Mouse (Mus musculus) liver, embryonic 11.5 days (tissue): ENCODE data around the gene Cyyr1. TPM values are rescaled to one million over a fixed set of nuclear protein-coding genes. Genes with fewer than 3 reads are reported as not detected.

Experiments used
- ATAC-seq: fragments of 200-750 bp; cut with Nextera tagmentation; replicated peaks from 2 replicates; pipeline ENCODE4 v1.8.0; 2017; ENCODE audit warnings: moderate number of reproducible peaks, mild to moderate bottlenecking, moderate TSS enrichment, moderate library complexity; ENCODE audit not compliant: low FRiP score
- DNase-seq: peaks from one replicate; pipeline ENCODE4 v3.0.0-alpha.2; 2017; ENCODE audit warnings: low spot score
- H3K27ac ChIP-seq: fragments of 300-500 bp; sonication (generic); 2 replicates; pipeline ENCODE4 v1.5.1; 2014; ENCODE audit warnings: mild to moderate bottlenecking, low read depth, low read length, control low read depth
- H3K27me3 ChIP-seq: fragments of 300-500 bp; sonication (generic); replicated peaks from 2 replicates; pipeline ENCODE4 v1.6.1; 2014; ENCODE audit warnings: low read length, mixed read lengths; ENCODE audit not compliant: control insufficient read depth, insufficient read depth
- H3K36me3 ChIP-seq: fragments of 300-500 bp; sonication (generic); 2 replicates; pipeline ENCODE4 v1.6.1; 2014; ENCODE audit warnings: mild to moderate bottlenecking, low read length, moderate library complexity, mixed read lengths; ENCODE audit not compliant: control insufficient read depth, insufficient read depth
- H3K4me1 ChIP-seq: fragments of 300-500 bp; sonication (generic); replicated peaks from 2 replicates; pipeline ENCODE4 v1.6.1; 2014; ENCODE audit warnings: low read length, mixed read lengths; ENCODE audit not compliant: control insufficient read depth, insufficient read depth
- H3K4me2 ChIP-seq: fragments of 300-500 bp; sonication (generic); 2 replicates; pipeline ENCODE4 v1.6.1; 2014; ENCODE audit warnings: mild to moderate bottlenecking, control low read depth, moderate library complexity
- H3K4me3 ChIP-seq: fragments of 300-500 bp; sonication (generic); 2 replicates; pipeline ENCODE4 v1.5.1; 2014; ENCODE audit warnings: low read depth, low read length, control low read depth
- H3K9ac ChIP-seq: fragments of 300-500 bp; sonication (generic); 2 replicates; pipeline ENCODE4 v1.6.1; 2014; ENCODE audit warnings: low read depth, low read length, control low read depth
- H3K9me3 ChIP-seq: fragments of 300-500 bp; sonication (generic); 2 replicates; pipeline ENCODE4 v1.6.1; 2016; ENCODE audit warnings: low read length, inconsistent platforms, mixed read lengths; ENCODE audit not compliant: control insufficient read depth
- WGBS: fragments of 180-500 bp; shearing (Covaris S2); extraction: QIAGEN DNeasy Blood & Tissue Kit; methylation state at CpG from one replicate; pipeline ENCODE4 v1.1.7; 2014; 5-methylcytosine and 5-hydroxymethylcytosine counted together
- polyA plus RNA-seq: library from polyadenylated mRNA; unstranded; fragments of >200 nt; fragmentation: Nextera tagmentation; extraction: Ambion mirVana; gene quantifications from 2 replicates; pipeline ENCODE4 v1.2.1, GENCODE M21; 2014

Cyyr1 gene
- polyA plus RNA-seq, 1 experiment from 2014 or later = 1.5 TPM

- no peak overlapping the region for H3K4me2 ChIP-seq
- H3K36me3 ChIP-seq = no peaks in the 10 kb centered on the region
- no peaks in the 10 kb centered on the region for H3K9me3 ChIP-seq
- no peak overlapping the region for H3K9ac ChIP-seq
- no peaks in the 10 kb centered on the region for H3K4me1 ChIP-seq
- H3K4me3 ChIP-seq = no peak overlapping the region
- no peak overlapping the region for H3K27ac ChIP-seq
- no peaks in the 10 kb centered on the region for H3K27me3 ChIP-seq
- ATAC-seq = no peak
- 61% methylated on average over 4 of the region's 4 CpGs for WGBS
- no peak for DNase-seq
Measured at GRCm38 (mm10) chr16:85541676-85542273, 11.4 kb downstream of the Cyyr1 start.

GRCm38 (mm10) chr16:85541023-85541422 lies 12.2 kb downstream of the Cyyr1 start:
- Histone ChIP-seq H3K9ac (no peak overlapping the region), H3K36me3 (no peaks in the 10 kb centered on the region), H3K4me2 (no peak overlapping the region), H3K4me3 (no peak overlapping the region), H3K27ac (no peak overlapping the region), H3K4me1 (no peaks in the 10 kb centered on the region), H3K9me3 (no peaks in the 10 kb centered on the region), H3K27me3 (no peaks in the 10 kb centered on the region)
- no peak for DNase-seq
- no peak for ATAC-seq
- WGBS = 87% methylated on average over 6 of the region's 6 CpGs

- Histone ChIP-seq H3K4me2 (no peak overlapping the region), H3K4me1 (no peaks in the 10 kb centered on the region), H3K9ac (no peak overlapping the region), H3K4me3 (no peak overlapping the region), H3K27ac (no peak overlapping the region), H3K9me3 (no peaks in the 10 kb centered on the region), H3K36me3 (no peaks in the 10 kb centered on the region), H3K27me3 (no peaks in the 10 kb centered on the region)
- 67% methylated on average over 5 of the region's 5 CpGs for WGBS
- ATAC-seq (no peak), DNase-seq (no peak)
Measured at GRCm38 (mm10) chr16:85538367-85538766, 14.8 kb downstream of the Cyyr1 start.

- ATAC-seq (no peak), DNase-seq (no peak)
- no peak overlapping the region for H3K4me2 ChIP-seq
- H3K27ac ChIP-seq = no peak overlapping the region
- WGBS = 87% methylated on average over 8 of the region's 8 CpGs
- no peak overlapping the region for H3K4me3 ChIP-seq
- H3K27me3 ChIP-seq = no peaks in the 10 kb centered on the region
- no peaks in the 10 kb centered on the region for H3K36me3 ChIP-seq
- H3K9me3 ChIP-seq = no peaks in the 10 kb centered on the region
- H3K9ac ChIP-seq = no peak overlapping the region
- H3K4me1 ChIP-seq = no peaks in the 10 kb centered on the region
Measured at GRCm38 (mm10) chr16:85536075-85536474, 17.1 kb downstream of the Cyyr1 start.

- H3K9me3 ChIP-seq = no peaks in the 10 kb centered on the region
- DNase-seq (no peak), ATAC-seq (no peak)
- H3K4me1 ChIP-seq = no peaks in the 10 kb centered on the region
- H3K27ac ChIP-seq = no peak overlapping the region
- WGBS = 59% methylated on average over 12 of the region's 12 CpGs
- H3K4me3 ChIP-seq = no peak overlapping the region
- H3K36me3 ChIP-seq = no peaks in the 10 kb centered on the region
- no peak overlapping the region for H3K4me2 ChIP-seq
- H3K9ac ChIP-seq = no peak overlapping the region
- H3K27me3 ChIP-seq = no peaks in the 10 kb centered on the region
Measured at GRCm38 (mm10) chr16:85527743-85528620, 25.2 kb downstream of the Cyyr1 start.

- WGBS = 85% methylated on average over 8 of the region's 8 CpGs
- no peak for DNase-seq
- ATAC-seq = no peak
Measured at GRCm38 (mm10) chr16:85524589-85524988, 28.6 kb downstream of the Cyyr1 start.

GRCm38 (mm10) chr16:85507264-85507663 lies 45.9 kb downstream of the Cyyr1 start:
- Histone ChIP-seq H3K27ac (no peak overlapping the region), H3K4me3 (no peak overlapping the region), H3K36me3 (no peaks in the 10 kb centered on the region), H3K9me3 (no peaks in the 10 kb centered on the region), H3K9ac (no peak overlapping the region), H3K27me3 (no peaks in the 10 kb centered on the region), H3K4me2 (no peak overlapping the region), H3K4me1 (no peaks in the 10 kb centered on the region)
- DNase-seq (no peak), ATAC-seq (no peak)
- WGBS = 86% methylated on average over 6 of the region's 6 CpGs

More at GRCm38 (mm10) chr16:85524589-85524988, 28.6 kb downstream of the Cyyr1 start:
- Histone ChIP-seq H3K9me3 (no peaks in the 10 kb centered on the region), H3K9ac (no peak overlapping the region), H3K4me3 (no peak overlapping the region), H3K27ac (no peak overlapping the region), H3K4me1 (no peaks in the 10 kb centered on the region), H3K4me2 (no peak overlapping the region), H3K36me3 (no peaks in the 10 kb centered on the region), H3K27me3 (no peaks in the 10 kb centered on the region)

GRCm38 (mm10) chr16:85505108-85505507 lies 48.1 kb downstream of the Cyyr1 start:
- H3K4me3 ChIP-seq = no peak overlapping the region
- 66% methylated on average over 3 of the region's 3 CpGs for WGBS
- no peak for ATAC-seq

GRCm38 (mm10) chr16:85503416-85503815 lies 49.8 kb downstream of the Cyyr1 start:
- Histone ChIP-seq H3K9ac (no peak overlapping the region), H3K4me2 (no peak overlapping the region), H3K4me1 (no peaks in the 10 kb centered on the region), H3K9me3 (no peaks in the 10 kb centered on the region), H3K36me3 (no peaks in the 10 kb centered on the region), H3K27ac (no peak overlapping the region), H3K27me3 (no peaks in the 10 kb centered on the region), H3K4me3 (no peak overlapping the region)
- WGBS = 81% methylated on average over 5 of the region's 5 CpGs
- DNase-seq (no peak), ATAC-seq (no peak)

More at GRCm38 (mm10) chr16:85505108-85505507, 48.1 kb downstream of the Cyyr1 start:
- no peaks in the 10 kb centered on the region for H3K27me3 ChIP-seq
- DNase-seq = no peak
- H3K9ac ChIP-seq = no peak overlapping the region
- no peaks in the 10 kb centered on the region for H3K36me3 ChIP-seq
- H3K27ac ChIP-seq = no peak overlapping the region
- no peaks in the 10 kb centered on the region for H3K9me3 ChIP-seq
- no peaks in the 10 kb centered on the region for H3K4me1 ChIP-seq
- H3K4me2 ChIP-seq = no peak overlapping the region
